Mouse (Mus musculus) lung, adult 18-20 months (tissue): ENCODE measurements at regions not wholly inside any gene's neighbourhood (a gene's known extent, or its start where the extent isn't known, plus 50 kb on each side); places are given as distances from the start of the nearest gene placed in this dataset.
A peak's percentile ranks its signal among the peaks of the same experiment; 100 is the strongest.

Experiments used
- DNase-seq, 2 experiments: peaks; one replicate each; pipeline ENCODE4 v3.0.0; 2022; ENCODE audit warnings: mixed read lengths in 2 of 2

GRCm38 (mm10) chr2:131436149-131436548 lies 55.1 kb upstream of the Smox start:
- DNase-seq: no peak

GRCm38 (mm10) chr2:131430474-131430873 lies 60.8 kb upstream of the Smox start:
- no peak for DNase-seq

GRCm38 (mm10) chr2:131428089-131428488 lies 63.2 kb upstream of the Smox start:
- DNase-seq: no peak

- no peak for DNase-seq
These were observed 64.4 kb upstream of the Smox start for GRCm38 (mm10) chr2:131426941-131427340.

GRCm38 (mm10) chr2:131423616-131424320 lies 67.5 kb upstream of the Smox start:
- no peak for DNase-seq

GRCm38 (mm10) chr2:131422907-131423445 lies 68.3 kb upstream of the Smox start:
- DNase-seq: peak; percentile 55 to 76

- no peak for DNase-seq
These were observed 65.4 kb upstream of the Rnf24 start for GRCm38 (mm10) chr2:131418130-131418529.

- no peak for DNase-seq
These were observed 64.8 kb upstream of the Rnf24 start for GRCm38 (mm10) chr2:131417472-131417871.

GRCm38 (mm10) chr2:131416482-131416881 lies 63.8 kb upstream of the Rnf24 start:
- DNase-seq: peak; percentile 22 to 58

- no peak for DNase-seq
These were observed 58.3 kb upstream of the Rnf24 start for GRCm38 (mm10) chr2:131410906-131411520.

GRCm38 (mm10) chr2:131407337-131407736 lies 54.6 kb upstream of the Rnf24 start:
- no peak for DNase-seq

- no peak for DNase-seq
These were observed 51.5 kb upstream of the Rnf24 start for GRCm38 (mm10) chr2:131404218-131404555.

GRCm38 (mm10) chr2:131403543-131404217 lies 51.0 kb upstream of the Rnf24 start:
- no peak for DNase-seq
